26 mouse cellular contexts compared by ENCODE assay signal in genomic region chr11:20960066-20960465, GRCm38 (mm10).
DNase-seq lines count a peak whose midpoint lies in the region; ATAC-seq lines count a peak whose summit lies in the region.
"Had no signal": no experiment of that assay in that cellular context is flagged by ENCODE, and none has a peak within 500 bp of the region (broad histone marks: within the 10 kb centered on the region; RNA-seq: fewer than 3 reads in every experiment).

No protein-coding gene starts in this region.

- no peak overlapping the region for H3K9ac ChIP-seq in forebrain, embryonic 12.5 days
- no peak overlapping the region for H3K9ac ChIP-seq in heart, embryonic 11.5 days (ENCODE audit: low read depth, low read length)
- no peak overlapping the region for H3K9ac ChIP-seq in kidney, embryonic 14.5 days (ENCODE audit: low read depth, low read length)
- no peak overlapping the region for H3K9ac ChIP-seq in midbrain, embryonic 11.5 days (ENCODE audit: low read length)
- no peak overlapping the region for H3K9ac ChIP-seq in midbrain, embryonic 13.5 days (replicated peaks)
- H3K9ac ChIP-seq: embryonic facial prominence, embryonic 12.5 days; forebrain, embryonic 13.5 days; forebrain, embryonic 15.5 days had no signal

- no peak for ATAC-seq in forebrain, embryonic 12.5 days (ENCODE audit: low FRiP score)
- ATAC-seq in heart, embryonic 11.5 days (replicated peaks; ENCODE audit: insufficient number of reproducible peaks, low FRiP score, low TSS enrichment), result no peak
- ATAC-seq in kidney, embryonic 14.5 days (ENCODE audit: low FRiP score, low TSS enrichment), result peak; percentile 32; the same call in 1 of the 2 replicates
- no peak for ATAC-seq in midbrain, embryonic 11.5 days (ENCODE audit: low FRiP score)
- no peak for ATAC-seq in midbrain, embryonic 13.5 days
- ATAC-seq: activated CD4-positive, CD25-positive, alpha-beta regulatory T cell, adult 4 months; CD4-positive, CD25-positive, alpha-beta regulatory T cell, adult 4 months; forebrain, embryonic 13.5 days; forebrain, embryonic 15.5 days; Patski had no signal

- H3K4me1 ChIP-seq in forebrain, embryonic 10.5 days, result peaks cover 56% of the 10 kb centered on the region
- 0 out of 2 replicates have a peak, but pooled peaks cover 8% of the 10 kb centered on the region for H3K4me1 ChIP-seq in forebrain, embryonic 12.5 days
- H3K4me1 ChIP-seq in heart, embryonic 11.5 days (ENCODE audit: control insufficient read depth, insufficient read depth, low read length), result peaks cover 14% of the 10 kb centered on the region
- H3K4me1 ChIP-seq in kidney, embryonic 14.5 days (ENCODE audit: control insufficient read depth, insufficient read depth, low read length), result peaks cover 20% of the 10 kb centered on the region
- H3K4me1 ChIP-seq in midbrain, embryonic 11.5 days (ENCODE audit: control insufficient read depth, insufficient read depth, low read length), result peaks cover 6% of the 10 kb centered on the region
- H3K4me1 ChIP-seq in midbrain, embryonic 13.5 days (replicated peaks), result no peaks in the 10 kb centered on the region
- H3K4me1 ChIP-seq: forebrain, embryonic 13.5 days; forebrain, embryonic 15.5 days had no signal

- H3K4me3 ChIP-seq in forebrain, embryonic 10.5 days, result no peak overlapping the region
- H3K4me3 ChIP-seq in forebrain, embryonic 12.5 days (replicated peaks), result no peak overlapping the region
- no peak overlapping the region for H3K4me3 ChIP-seq in heart, embryonic 11.5 days (ENCODE audit: low read depth, low read length)
- no peak overlapping the region for H3K4me3 ChIP-seq in kidney, embryonic 14.5 days (ENCODE audit: low read length)
- H3K4me3 ChIP-seq in midbrain, embryonic 11.5 days (ENCODE audit: low read depth, low read length), result no peak overlapping the region
- no peak overlapping the region for H3K4me3 ChIP-seq in midbrain, embryonic 13.5 days (replicated peaks)
- H3K4me3 ChIP-seq: embryonic facial prominence, embryonic 10.5 days; embryonic facial prominence, embryonic 12.5 days; forebrain, embryonic 13.5 days; forebrain, embryonic 15.5 days had no signal

- no peaks in the 10 kb centered on the region for H3K36me3 ChIP-seq in forebrain, embryonic 10.5 days (replicated peaks)
- no peaks in the 10 kb centered on the region for H3K36me3 ChIP-seq in forebrain, embryonic 12.5 days (replicated peaks)
- H3K36me3 ChIP-seq in heart, embryonic 11.5 days (ENCODE audit: control insufficient read depth, insufficient read depth, low read length), result no peaks in the 10 kb centered on the region
- H3K36me3 ChIP-seq in kidney, embryonic 14.5 days (ENCODE audit: control insufficient read depth, insufficient read depth, low read length), result no peaks in the 10 kb centered on the region
- no peaks in the 10 kb centered on the region for H3K36me3 ChIP-seq in midbrain, embryonic 11.5 days (ENCODE audit: control insufficient read depth, insufficient read depth, low read length)
- no peaks in the 10 kb centered on the region for H3K36me3 ChIP-seq in midbrain, embryonic 13.5 days
- H3K36me3 ChIP-seq: embryonic facial prominence, embryonic 10.5 days; embryonic facial prominence, embryonic 12.5 days; forebrain, embryonic 15.5 days; G1E had no signal

- WGBS in forebrain, embryonic 10.5 days, result 63% methylated on average over 2 of the region's 2 CpGs
- WGBS in forebrain, embryonic 12.5 days, result 47% methylated on average over 2 of the region's 2 CpGs
- WGBS in heart, embryonic 11.5 days (ENCODE audit: insufficient replicate concordance), result 85% methylated on average over 2 of the region's 2 CpGs
- WGBS in kidney, embryonic 14.5 days, result 63% methylated on average over 2 of the region's 2 CpGs
- WGBS in midbrain, embryonic 11.5 days, result 58% methylated on average over 2 of the region's 2 CpGs
- 57% methylated on average over 2 of the region's 2 CpGs for WGBS in midbrain, embryonic 13.5 days

- H3K4me2 ChIP-seq in forebrain, embryonic 12.5 days, result no peak overlapping the region
- no peak overlapping the region for H3K4me2 ChIP-seq in heart, embryonic 11.5 days
- H3K4me2 ChIP-seq in kidney, embryonic 14.5 days (replicated peaks; ENCODE audit: low read depth, low read length), result no peak overlapping the region
- no peak overlapping the region for H3K4me2 ChIP-seq in midbrain, embryonic 11.5 days
- no peak overlapping the region for H3K4me2 ChIP-seq in midbrain, embryonic 13.5 days (replicated peaks)
- H3K4me2 ChIP-seq: embryonic facial prominence, embryonic 12.5 days; forebrain, embryonic 13.5 days; forebrain, embryonic 15.5 days had no signal

- H3K9me3 ChIP-seq in forebrain, embryonic 10.5 days, result no peaks in the 10 kb centered on the region
- H3K9me3 ChIP-seq in forebrain, embryonic 12.5 days, result no peaks in the 10 kb centered on the region
- H3K9me3 ChIP-seq in heart, embryonic 11.5 days (replicated peaks; ENCODE audit: control insufficient read depth, low read length), result no peaks in the 10 kb centered on the region
- H3K9me3 ChIP-seq in kidney, embryonic 14.5 days (ENCODE audit: control insufficient read depth, low read length), result no peaks in the 10 kb centered on the region
- H3K9me3 ChIP-seq in midbrain, embryonic 11.5 days (ENCODE audit: control insufficient read depth, low read length), result no peaks in the 10 kb centered on the region
- H3K9me3 ChIP-seq in midbrain, embryonic 13.5 days, result no peaks in the 10 kb centered on the region
- H3K9me3 ChIP-seq: embryonic facial prominence, embryonic 12.5 days; forebrain, embryonic 13.5 days; forebrain, embryonic 15.5 days; G1E had no signal

- H3K27me3 ChIP-seq in forebrain, embryonic 10.5 days (ENCODE audit: poor library complexity, severe bottlenecking), result no peaks in the 10 kb centered on the region
- no peaks in the 10 kb centered on the region; the same call in 1 of the 2 replicates for H3K27me3 ChIP-seq in forebrain, embryonic 12.5 days
- no peaks in the 10 kb centered on the region for H3K27me3 ChIP-seq in heart, embryonic 11.5 days (ENCODE audit: control insufficient read depth, insufficient read depth, low read length)
- no peaks in the 10 kb centered on the region for H3K27me3 ChIP-seq in kidney, embryonic 14.5 days (ENCODE audit: control insufficient read depth, insufficient read depth, low read length)
- no peaks in the 10 kb centered on the region for H3K27me3 ChIP-seq in midbrain, embryonic 11.5 days (ENCODE audit: control insufficient read depth, insufficient read depth, low read length)
- no peaks in the 10 kb centered on the region for H3K27me3 ChIP-seq in midbrain, embryonic 13.5 days
- H3K27me3 ChIP-seq: CH12.LX; embryonic facial prominence, embryonic 12.5 days; forebrain, embryonic 13.5 days; forebrain, embryonic 15.5 days; Patski had no signal

- 0 out of 2 replicates have a peak overlapping the region, but pooled peaks have one; percentile 35 for H3K27ac ChIP-seq in forebrain, embryonic 10.5 days
- no peak overlapping the region for H3K27ac ChIP-seq in forebrain, embryonic 12.5 days
- no peak overlapping the region for H3K27ac ChIP-seq in heart, embryonic 11.5 days (ENCODE audit: low read depth, low read length)
- H3K27ac ChIP-seq in kidney, embryonic 14.5 days (ENCODE audit: low read depth, low read length), result no peak overlapping the region
- no peak overlapping the region for H3K27ac ChIP-seq in midbrain, embryonic 11.5 days (ENCODE audit: low read depth, low read length)
- no peak overlapping the region for H3K27ac ChIP-seq in midbrain, embryonic 13.5 days
- H3K27ac ChIP-seq: embryonic facial prominence, embryonic 10.5 days; embryonic facial prominence, embryonic 12.5 days; forebrain, embryonic 13.5 days; forebrain, embryonic 15.5 days had no signal

- no peak for DNase-seq in forebrain, embryonic 10.5 days (ENCODE audit: extremely low spot score, low spot score)
- DNase-seq in heart, adult 11 months, result peak; percentile 48
- DNase-seq in kidney, adult 18-20 months, result no peak
- peak; percentile 71 for DNase-seq in midbrain, embryonic 11.5 days (ENCODE audit: low spot score, missing footprints)
- DNase-seq: adrenal gland, adult 8-10 months; adrenal gland, postnatal 14 days; adrenal gland, postnatal 36 days; B cell, adult 2 months; cerebellum, adult 11-12 months; cerebellum, adult 2 months; cerebellum, adult 9-10 months; cerebellum, postnatal 10 days; cerebellum, postnatal 25 days had no signal

Comparison
In these comparisons a context has a peak if more than half of its experiments do, and no peak if none do; other contexts are left out.
1. DNase-seq: peak in heart, adult 11 months (single experiment) and midbrain, embryonic 11.5 days (single experiment); none in forebrain, embryonic 10.5 days (single experiment) and kidney, adult 18-20 months (single experiment).